Mouse (Mus musculus) limb, embryonic 14.5 days (tissue): ENCODE measurements around the gene Nek3. TPM values are rescaled to one million over a fixed set of nuclear protein-coding genes. Genes with fewer than 3 reads are reported as not detected.
A peak's percentile ranks its signal among the peaks of the same experiment; 100 is the strongest.

Source experiments
- ATAC-seq: fragments of 200-750 bp; cut with Nextera tagmentation; 2 replicates; pipeline ENCODE4 v1.8.0; 2017; ENCODE audit warnings: low read depth, moderate number of reproducible peaks, moderate TSS enrichment; ENCODE audit not compliant: low FRiP score
- DNase-seq: peaks from one replicate; pipeline ENCODE4 v3.0.0-alpha.2; 2015; ENCODE audit warnings: low spot score
- H3K27ac ChIP-seq: fragments of 300-500 bp; sonication (generic); replicated peaks from 2 replicates; pipeline ENCODE4 v1.5.1; 2014; ENCODE audit warnings: low read depth, mild to moderate bottlenecking, low read length, moderate library complexity, mixed read lengths
- H3K27me3 ChIP-seq: fragments of 300-500 bp; sonication (generic); 2 replicates; pipeline ENCODE4 v1.6.1; 2014; ENCODE audit warnings: low read length, mixed read lengths; ENCODE audit not compliant: control insufficient read depth, insufficient read depth
- H3K36me3 ChIP-seq: fragments of 300-500 bp; sonication (generic); 2 replicates; pipeline ENCODE4 v1.6.1; 2014; ENCODE audit warnings: mild to moderate bottlenecking, low read length, moderate library complexity, mixed read lengths; ENCODE audit not compliant: control insufficient read depth, insufficient read depth
- H3K4me1 ChIP-seq: fragments of 300-500 bp; sonication (generic); 2 replicates; pipeline ENCODE4 v1.6.1; 2014; ENCODE audit warnings: antibody characterized with exemption, low read length, mixed read lengths; ENCODE audit not compliant: control insufficient read depth, insufficient read depth
- H3K4me2 ChIP-seq: fragments of 300-500 bp; sonication (generic); replicated peaks from 2 replicates; pipeline ENCODE4 v1.6.1; 2014; ENCODE audit warnings: low read depth, mild to moderate bottlenecking, low read length, moderate library complexity; ENCODE audit not compliant: severe bottlenecking
- H3K4me3 ChIP-seq: fragments of 300-500 bp; sonication (generic); replicated peaks from 2 replicates; pipeline ENCODE4 v1.5.1; 2014; ENCODE audit warnings: low read length
- H3K9ac ChIP-seq: fragments of 300-500 bp; sonication (generic); 2 replicates; pipeline ENCODE4 v1.6.1; 2014; ENCODE audit warnings: mild to moderate bottlenecking, low read depth, low read length, moderate library complexity; ENCODE audit not compliant: severe bottlenecking
- H3K9me3 ChIP-seq: fragments of 300-500 bp; sonication (generic); 2 replicates; pipeline ENCODE4 v1.6.1; 2016; ENCODE audit warnings: low read length; ENCODE audit not compliant: control insufficient read depth
- POLR2A ChIP-seq: fragments of 200-500 bp; IDR thresholded peaks from 2 replicates; pipeline ENCODE4 v1.8.0; 2012; ENCODE audit warnings: inconsistent platforms, mild to moderate bottlenecking, moderate library complexity, borderline replicate concordance; ENCODE audit not compliant: insufficient read depth, insufficient read length; ENCODE audit errors: extremely low read depth
- WGBS: fragments of 180-500 bp; shearing (Covaris S2); extraction: QIAGEN DNeasy Blood & Tissue Kit; methylation state at CpG from one replicate; pipeline ENCODE4 v1.1.7; 2014; 5-methylcytosine and 5-hydroxymethylcytosine counted together
- polyA plus RNA-seq, 2 experiments: library from polyadenylated mRNA; depleted of rRNA in 1 of 2; stranded (reverse) in 1 of 2; unstranded in 1 of 2; fragments of >200 nt; fragmentation: Nextera tagmentation in 1 of 2; extraction: Ambion mirVana in 1 of 2; gene quantifications; 2 replicates each; pipeline versions ENCODE4 v1.2.1 to v1.2.3; 2012 to 2014

Nek3 gene
- polyA plus RNA-seq, 2 experiments: 4.9 to 6.1 TPM

GRCm38 (mm10) chr8:22197914-22198313, 31.7 kb upstream of the Nek3 start:
- no peak overlapping the region for H3K4me2 ChIP-seq
- no peak for TF ChIP-seq POLR2A
- H3K4me3 ChIP-seq: no peak overlapping the region
- DNase-seq (no peak), ATAC-seq (no peak)
- no peaks in the 10 kb centered on the region for H3K27me3 ChIP-seq
- peaks cover 31% of the 10 kb centered on the region for H3K36me3 ChIP-seq
- 94% methylated on average over 6 of the region's 6 CpGs for WGBS
- no peak overlapping the region for H3K9ac ChIP-seq
- H3K27ac ChIP-seq: no peak overlapping the region
- H3K9me3 ChIP-seq: no peaks in the 10 kb centered on the region
- peaks cover 11% of the 10 kb centered on the region for H3K4me1 ChIP-seq

DNA sequence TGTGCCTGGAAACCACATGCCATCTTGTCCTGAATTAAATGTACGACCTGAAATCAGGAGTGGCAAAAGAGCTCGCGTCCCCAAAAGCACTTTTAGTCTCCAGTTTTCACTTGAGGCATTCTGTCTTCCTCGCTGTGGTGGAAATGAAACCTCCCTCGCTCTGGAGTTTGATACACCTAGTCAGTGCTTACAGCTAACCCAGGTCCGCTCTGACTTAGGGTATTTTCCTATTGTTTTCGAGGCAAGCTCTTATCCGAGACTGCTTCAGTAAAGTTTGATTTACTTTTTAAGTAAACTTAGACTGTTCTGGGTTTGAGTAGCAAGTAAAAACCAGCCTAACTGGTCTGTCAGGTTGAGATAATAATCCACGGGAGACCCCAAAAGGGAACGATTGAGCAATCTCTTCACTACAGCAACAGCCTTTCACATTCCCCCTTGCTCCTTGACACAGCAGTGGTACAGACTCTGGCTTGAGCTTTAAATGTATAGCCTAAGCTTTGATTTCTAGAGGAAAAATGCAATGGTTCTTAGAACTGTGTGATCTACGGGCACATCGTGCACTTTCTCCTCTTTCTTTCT, 27.3 kb upstream of the Nek3 start:
- TF ChIP-seq POLR2A: no peak
- Histone ChIP-seq H3K4me2 (peak overlapping the region; percentile 56), H3K36me3 (no peaks in the 10 kb centered on the region), H3K9me3 (no peaks in the 10 kb centered on the region), H3K4me1 (peaks cover 11% of the 10 kb centered on the region), H3K27ac (peak overlapping the region; percentile 99), H3K9ac (peak overlapping the region; percentile 96), H3K4me3 (peak overlapping the region; percentile 82), H3K27me3 (no peaks in the 10 kb centered on the region)
- DNase-seq (peak; percentile 48), ATAC-seq (peak; percentile 24; the same call in 1 of the 2 replicates)
- WGBS: 13% methylated on average over 12 of the region's 12 CpGs

- no peaks in the 10 kb centered on the region for H3K27me3 ChIP-seq
- DNase-seq (peak; percentile 84), ATAC-seq (peak; percentile 95)
- under 1% methylated on average over 59 of the region's 73 CpGs for WGBS
- H3K4me2 ChIP-seq: peak within 1 kb of the TSS; percentile 56
- peak within 1 kb of the TSS; percentile 82 for H3K4me3 ChIP-seq
- no peaks in the 10 kb centered on the region for H3K36me3 ChIP-seq
- H3K9me3 ChIP-seq: no peaks in the 10 kb centered on the region
- peak; percentile 86; the same call in 1 of the 2 replicates for TF ChIP-seq POLR2A
- H3K4me1 ChIP-seq: peaks cover 11% of the 10 kb centered on the region
- H3K9ac ChIP-seq: peak within 1 kb of the TSS; percentile 96
- H3K27ac ChIP-seq: peak within 1 kb of the TSS; percentile 99
These were observed 26.6 kb upstream of the Nek3 start, which contains the start of gene Vps36 for GRCm38 (mm10) chr8:22192660-22193431. Gene Vps36 (plus strand): TSS chr8:22192809.

DNA sequence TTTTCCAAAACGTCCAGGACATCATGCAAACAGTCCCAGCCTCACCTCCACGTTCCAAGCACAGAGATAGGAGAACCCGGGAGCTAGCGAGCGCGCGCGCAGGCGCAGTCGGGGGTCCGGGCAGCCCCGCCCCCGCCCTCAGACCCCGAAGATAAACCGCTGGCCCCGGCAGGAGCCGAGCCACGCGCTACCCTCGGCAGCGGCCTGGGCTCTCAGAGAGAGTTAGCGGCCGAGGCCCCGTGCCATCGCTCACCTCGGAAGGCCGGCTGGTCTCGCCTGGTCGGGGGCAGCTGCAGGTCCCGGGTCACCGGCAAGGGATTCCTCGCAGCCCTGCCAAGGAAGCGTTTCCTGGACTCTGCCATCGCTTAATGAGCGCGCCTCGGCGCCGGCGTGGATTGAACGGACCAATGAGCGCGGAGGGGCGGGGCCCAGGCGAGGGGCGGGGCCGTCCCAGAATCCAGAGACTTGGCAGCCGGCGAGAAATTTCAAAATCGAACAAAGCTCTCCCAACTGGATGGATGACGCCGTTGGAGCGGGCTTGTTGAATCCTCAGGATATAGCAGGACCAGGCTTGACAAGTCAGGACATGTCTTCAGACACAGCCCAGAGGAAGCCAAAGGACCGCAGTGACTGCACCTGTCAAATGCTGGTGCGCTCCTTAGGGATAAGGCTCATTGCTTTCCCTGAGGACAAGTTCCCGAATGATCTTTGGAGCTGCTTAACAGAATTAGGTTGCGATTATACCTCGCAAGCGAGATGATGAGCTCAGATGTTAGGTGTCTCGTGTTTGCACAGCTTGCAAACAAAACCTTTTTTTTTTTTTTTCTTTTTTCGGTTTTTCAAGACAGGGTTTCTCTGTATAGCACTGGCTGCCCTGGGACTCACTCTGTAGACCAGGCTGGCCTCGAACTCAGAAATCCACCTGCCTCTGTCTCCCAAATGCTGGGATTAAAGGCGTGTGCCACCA, 19.5 kb upstream of the Nek3 start, which contains the start of gene Ckap2:
TSS of gene Ckap2 (minus strand) at position 389 of the 967 bp plus-strand sequence.
- ATAC-seq (peak; percentile 98), DNase-seq (peak; percentile 94)
- Histone ChIP-seq H3K4me1 (peaks cover 10% of the 10 kb centered on the region; the same call in 1 of the 2 replicates), H3K9me3 (no peaks in the 10 kb centered on the region), H3K27me3 (no peaks in the 10 kb centered on the region), H3K4me2 (peak within 1 kb of the TSS; percentile 72), H3K36me3 (no peaks in the 10 kb centered on the region), H3K4me3 (peak within 1 kb of the TSS; percentile 80), H3K9ac (peak within 1 kb of the TSS; percentile 67), H3K27ac (peak within 1 kb of the TSS; percentile 65; the same call in 1 of the 2 replicates)
- no peak; the same call in 1 of the 2 replicates for TF ChIP-seq POLR2A
- WGBS: 3% methylated on average over 63 of the region's 63 CpGs
